Mouse (Mus musculus): ENCODE measurements around the gene Cd209d. TPM values are rescaled to one million over a fixed set of nuclear protein-coding genes. Genes with fewer than 3 reads are reported as not detected.
"Not testable (repeated sequence)": the region's sequence is repeated elsewhere in the genome, so short reads cannot be mapped to it uniquely, and the experiment has no call there.

The Cd209d gene
- total RNA-seq (2012; rRNA removed) (not detected in 2 replicates), polyA plus RNA-seq (2012; ENCODE audit: insufficient read depth in 1 of 2, insufficient read length in 2 of 2, low read depth in 1 of 2, low replicate concordance in 2 of 2, missing spikeins in 1 of 2) (not detected)

GRCm38 (mm10) chr8:3878455-3878854 is at the start of gene Cd209d:
Gene Cd209d, minus strand, starts transcription at chr8:3878555.
- Histone ChIP-seq H3K4me3 (ENCODE audit: control insufficient read depth in 1 of 2, insufficient read depth in 1 of 2, low read depth in 2 of 2, low read length in 2 of 2) (no peak within 1 kb of the TSS), H3K9ac (ENCODE audit: control insufficient read depth, low read depth, low read length, poor library complexity, severe bottlenecking) (no peak within 1 kb of the TSS), H3K27me3 (ENCODE audit: control insufficient read depth in 1 of 2, insufficient read depth in 2 of 2, low read length in 2 of 2) (no peaks in the 10 kb centered on the region), H3K79me2 (ENCODE audit: control insufficient read depth, insufficient read depth, low read length, poor library complexity) (no peaks in the 10 kb centered on the region), H3K9me3 (replicated peaks; ENCODE audit: insufficient read depth, low read length) (no peaks in the 10 kb centered on the region), H3K36me3 (ENCODE audit: control insufficient read depth in 1 of 2, insufficient read depth in 2 of 2, low read length in 2 of 2) (no peaks in the 10 kb centered on the region), H3K4me1 (ENCODE audit: control insufficient read depth in 1 of 2, insufficient read depth in 2 of 2, low read length in 2 of 2) (no peaks in the 10 kb centered on the region), H3K27ac (ENCODE audit: control insufficient read depth, low read depth, low read length) (no peak within 1 kb of the TSS)
- no peak for DNase-seq (ENCODE audit: low read depth, low spot score)
- TF ChIP-seq JUND (IDR thresholded peaks at IDR 0.05; ENCODE audit: low read depth, low read length) (no peak), ZNF384 (IDR thresholded peaks at IDR 0.05; ENCODE audit: low read depth, low read length) (no peak), GATA1 (IDR thresholded peaks at IDR 0.05; ENCODE audit: low read depth, low read length) (no peak), MYC (IDR thresholded peaks at IDR 0.05; ENCODE audit: low read depth, low read length) (no peak), TCF12 (IDR thresholded peaks at IDR 0.05; ENCODE audit: low read depth, low read length) (no peak), SMC3 (IDR thresholded peaks at IDR 0.05; ENCODE audit: low read depth, low read length) (no peak), CTCF (IDR thresholded peaks at IDR 0.05 in 2 of 3, conservative IDR thresholded peaks at IDR 0.05 in 1 of 3; ENCODE audit: control insufficient read depth in 1 of 3, insufficient read depth in 1 of 3, low read depth in 2 of 3, low read length in 3 of 3, poor library complexity in 1 of 3, severe bottlenecking in 1 of 3) (no peak)

GRCm38 (mm10) chr8:3926744-3927143 is 48.4 kb upstream of the Cd209d start, which contains the start of gene Cd209b:
Gene Cd209b, minus strand, starts transcription at chr8:3926844.
- no peak for DNase-seq (ENCODE audit: low read depth, low spot score)
- no peak within 1 kb of the TSS for H3K4me3 ChIP-seq (ENCODE audit: control insufficient read depth in 1 of 2, insufficient read depth in 1 of 2, low read depth in 2 of 2, low read length in 2 of 2)
- H3K36me3 ChIP-seq (ENCODE audit: control insufficient read depth in 1 of 2, insufficient read depth in 2 of 2, low read length in 2 of 2): no peaks in the 10 kb centered on the region
- TF ChIP-seq NELFE (IDR thresholded peaks at IDR 0.05; ENCODE audit: low read depth, low read length): no peak
- no peaks in the 10 kb centered on the region for H3K9me3 ChIP-seq (replicated peaks; ENCODE audit: insufficient read depth, low read length)
- H3K9ac ChIP-seq (ENCODE audit: control insufficient read depth, low read depth, low read length, poor library complexity, severe bottlenecking): no peak within 1 kb of the TSS
- H3K4me1 ChIP-seq (ENCODE audit: control insufficient read depth in 1 of 2, insufficient read depth in 2 of 2, low read length in 2 of 2): no peaks in the 10 kb centered on the region
- no peaks in the 10 kb centered on the region for H3K79me2 ChIP-seq (ENCODE audit: control insufficient read depth, insufficient read depth, low read length, poor library complexity)
- no peak within 1 kb of the TSS for H3K27ac ChIP-seq (ENCODE audit: control insufficient read depth, low read depth, low read length)
- no peaks in the 10 kb centered on the region for H3K27me3 ChIP-seq (ENCODE audit: control insufficient read depth in 1 of 2, insufficient read depth in 2 of 2, low read length in 2 of 2)

- Histone ChIP-seq H3K4me1 (ENCODE audit: control insufficient read depth in 1 of 2, insufficient read depth in 2 of 2, low read length in 2 of 2) (no peaks in the 10 kb centered on the region), H3K9me3 (replicated peaks; ENCODE audit: insufficient read depth, low read length) (no peaks in the 10 kb centered on the region), H3K27ac (ENCODE audit: control insufficient read depth, low read depth, low read length) (no peak overlapping the region), H3K27me3 (ENCODE audit: control insufficient read depth in 1 of 2, insufficient read depth in 2 of 2, low read length in 2 of 2) (no peaks in the 10 kb centered on the region), H3K4me3 (ENCODE audit: control insufficient read depth in 1 of 2, insufficient read depth in 1 of 2, low read depth in 2 of 2, low read length in 2 of 2) (no peak overlapping the region), H3K36me3 (ENCODE audit: control insufficient read depth in 1 of 2, insufficient read depth in 2 of 2, low read length in 2 of 2) (no peaks in the 10 kb centered on the region), H3K79me2 (ENCODE audit: control insufficient read depth, insufficient read depth, low read length, poor library complexity) (no peaks in the 10 kb centered on the region), H3K9ac (ENCODE audit: control insufficient read depth, low read depth, low read length, poor library complexity, severe bottlenecking) (no peak overlapping the region)
- DNase-seq (ENCODE audit: low read depth, low spot score): no peak
- no peak for TF ChIP-seq POLR2AphosphoS5 (IDR thresholded peaks at IDR 0.05; ENCODE audit: borderline replicate concordance, low read depth, low read length)
- no peak for TF ChIP-seq POLR2AphosphoS2 (IDR thresholded peaks at IDR 0.05; ENCODE audit: low read length)
- TF ChIP-seq ELF1 (IDR thresholded peaks at IDR 0.05; ENCODE audit: low read depth, low read length): no peak
- no peak for TF ChIP-seq ETS1 (IDR thresholded peaks at IDR 0.05; ENCODE audit: low read depth, low read length)
- no peak for TF ChIP-seq ZKSCAN1 (IDR thresholded peaks at IDR 0.05; ENCODE audit: low read depth, low read length)
- no peak for TF ChIP-seq TCF12 (IDR thresholded peaks at IDR 0.05; ENCODE audit: low read depth, low read length)
- TF ChIP-seq KAT2A (conservative IDR thresholded peaks at IDR 0.05; ENCODE audit: low read depth, low read length): no peak
- no peak for TF ChIP-seq MYC (IDR thresholded peaks at IDR 0.05; ENCODE audit: low read depth, low read length)
Observed at GRCm38 (mm10) chr8:3876121-3876520, 2.2 kb downstream of the Cd209d start.

- H3K4me3 ChIP-seq (ENCODE audit: control insufficient read depth in 1 of 2, insufficient read depth in 1 of 2, low read depth in 2 of 2, low read length in 2 of 2); H3K36me3 ChIP-seq (ENCODE audit: control insufficient read depth in 1 of 2, insufficient read depth in 2 of 2, low read length in 2 of 2); H3K79me2 ChIP-seq (ENCODE audit: control insufficient read depth, insufficient read depth, low read length, poor library complexity); H3K4me1 ChIP-seq (ENCODE audit: control insufficient read depth in 1 of 2, insufficient read depth in 2 of 2, low read length in 2 of 2); H3K27ac ChIP-seq (ENCODE audit: control insufficient read depth, low read depth, low read length); H3K9ac ChIP-seq (ENCODE audit: control insufficient read depth, low read depth, low read length, poor library complexity, severe bottlenecking); H3K9me3 ChIP-seq (replicated peaks; ENCODE audit: insufficient read depth, low read length); DNase-seq (ENCODE audit: low read depth, low spot score); H3K27me3 ChIP-seq (ENCODE audit: control insufficient read depth in 1 of 2, insufficient read depth in 2 of 2, low read length in 2 of 2): not testable (repeated sequence)
Observed at GRCm38 (mm10) chr8:3862736-3863135, 15.6 kb downstream of the Cd209d start.

Data from MEL (cell line).